Mouse (Mus musculus) heart, embryonic 12.5 days (tissue): ENCODE measurements around the gene Psmb1. TPM values are rescaled to one million over a fixed set of nuclear protein-coding genes. Genes with fewer than 3 reads are reported as not detected.

ENCODE experiments used
- ATAC-seq: fragments of 200-750 bp; cut with Nextera tagmentation; 2 replicates; pipeline ENCODE4 v1.8.0; 2017; ENCODE audit warnings: moderate TSS enrichment, moderate library complexity; ENCODE audit not compliant: insufficient number of reproducible peaks, low FRiP score
- H3K27ac ChIP-seq: fragments of 300-500 bp; sonication (generic); 2 replicates; pipeline ENCODE4 v1.5.1; 2016; ENCODE audit warnings: mild to moderate bottlenecking, moderate library complexity; ENCODE audit not compliant: poor library complexity, severe bottlenecking
- H3K27me3 ChIP-seq: fragments of 300-500 bp; sonication (generic); replicated peaks from 2 replicates; pipeline ENCODE4 v1.6.1; 2016; ENCODE audit warnings: mild to moderate bottlenecking, moderate library complexity
- H3K36me3 ChIP-seq: fragments of 300-500 bp; sonication (generic); 2 replicates; pipeline ENCODE4 v1.6.1; 2016; ENCODE audit warnings: mild to moderate bottlenecking, moderate library complexity
- H3K4me1 ChIP-seq: fragments of 300-500 bp; sonication (generic); replicated peaks from 2 replicates; pipeline ENCODE4 v1.6.1; 2016; ENCODE audit warnings: mild to moderate bottlenecking
- H3K4me2 ChIP-seq: fragments of 300-500 bp; sonication (generic); 2 replicates; pipeline ENCODE4 v1.6.1; 2016; ENCODE audit warnings: mild to moderate bottlenecking, moderate library complexity
- H3K4me3 ChIP-seq: fragments of 300-500 bp; sonication (generic); 2 replicates; pipeline ENCODE4 v1.5.1; 2016; ENCODE audit warnings: mild to moderate bottlenecking
- H3K9ac ChIP-seq: fragments of 300-500 bp; sonication (generic); 2 replicates; pipeline ENCODE4 v1.6.1; 2016; ENCODE audit warnings: mild to moderate bottlenecking, moderate library complexity
- H3K9me3 ChIP-seq: fragments of 300-500 bp; sonication (generic); replicated peaks from 2 replicates; pipeline ENCODE4 v1.6.1; 2016; ENCODE audit warnings: mild to moderate bottlenecking, moderate library complexity
- WGBS: fragments of 180-500 bp; shearing (Covaris S2); methylation state at CpG from one replicate; pipeline ENCODE4 v1.1.7; 2016; 5-methylcytosine and 5-hydroxymethylcytosine counted together
- polyA plus RNA-seq: library from polyadenylated mRNA; unstranded; fragments of >200 nt; fragmentation: Nextera tagmentation; extraction: Ambion mirVana; gene quantifications from 2 replicates; pipeline ENCODE4 v1.2.1, GENCODE M21; 2016

Psmb1 gene
- polyA plus RNA-seq, 1 experiment from 2014 or later = 199 TPM

GRCm38 (mm10) chr17:15432036-15432435, 67.5 kb downstream of the Psmb1 start:
- no peak overlapping the region for H3K4me2 ChIP-seq
- no peaks in the 10 kb centered on the region for H3K9me3 ChIP-seq
- peaks cover 16% of the 10 kb centered on the region; the same call in 1 of the 2 replicates for H3K4me1 ChIP-seq
- peaks cover 52% of the 10 kb centered on the region for H3K36me3 ChIP-seq
- ATAC-seq = no peak
- no peak overlapping the region for H3K9ac ChIP-seq
- 83% methylated on average over 3 of the region's 3 CpGs for WGBS
- H3K27ac ChIP-seq = no peak overlapping the region
- no peak overlapping the region for H3K4me3 ChIP-seq
- H3K27me3 ChIP-seq = no peaks in the 10 kb centered on the region

GRCm38 (mm10) chr17:15431551-15431950, 68.0 kb downstream of the Psmb1 start:
- H3K4me3 ChIP-seq = no peak overlapping the region
- H3K4me2 ChIP-seq = no peak overlapping the region
- 86% methylated on average over 4 of the region's 4 CpGs for WGBS
- H3K27ac ChIP-seq = no peak overlapping the region
- no peak for ATAC-seq
- H3K36me3 ChIP-seq = peaks cover 56% of the 10 kb centered on the region
- peaks cover 16% of the 10 kb centered on the region; the same call in 1 of the 2 replicates for H3K4me1 ChIP-seq
- no peaks in the 10 kb centered on the region for H3K9me3 ChIP-seq
- H3K9ac ChIP-seq = no peak overlapping the region
- no peaks in the 10 kb centered on the region for H3K27me3 ChIP-seq

- H3K4me3 ChIP-seq = no peak overlapping the region
- no peak for ATAC-seq
- H3K27ac ChIP-seq = no peak overlapping the region
- peaks cover 16% of the 10 kb centered on the region; the same call in 1 of the 2 replicates for H3K4me1 ChIP-seq
- no peaks in the 10 kb centered on the region for H3K9me3 ChIP-seq
- H3K9ac ChIP-seq = no peak overlapping the region
- WGBS = 57% methylated on average over 5 of the region's 5 CpGs
- H3K4me2 ChIP-seq = no peak overlapping the region
- peaks cover 58% of the 10 kb centered on the region for H3K36me3 ChIP-seq
- H3K27me3 ChIP-seq = no peaks in the 10 kb centered on the region
Measured at GRCm38 (mm10) chr17:15431021-15431514, 68.5 kb downstream of the Psmb1 start.

GRCm38 (mm10) chr17:15429937-15430336, 69.6 kb downstream of the Psmb1 start:
- Histone ChIP-seq H3K4me1 (peaks cover 16% of the 10 kb centered on the region; the same call in 1 of the 2 replicates), H3K9ac (no peak overlapping the region), H3K36me3 (peaks cover 69% of the 10 kb centered on the region), H3K4me3 (no peak overlapping the region), H3K27me3 (no peaks in the 10 kb centered on the region), H3K9me3 (no peaks in the 10 kb centered on the region), H3K27ac (no peak overlapping the region), H3K4me2 (no peak overlapping the region)
- WGBS = 60% methylated on average over 1 of the region's 1 CpGs
- ATAC-seq = no peak

- H3K4me1 ChIP-seq = peaks cover 16% of the 10 kb centered on the region; the same call in 1 of the 2 replicates
- 80% methylated on average over 6 of the region's 6 CpGs for WGBS
- H3K4me2 ChIP-seq = no peak overlapping the region
- no peak overlapping the region for H3K9ac ChIP-seq
- no peaks in the 10 kb centered on the region for H3K9me3 ChIP-seq
- H3K27ac ChIP-seq = no peak overlapping the region
- peaks cover 69% of the 10 kb centered on the region for H3K36me3 ChIP-seq
- no peaks in the 10 kb centered on the region for H3K27me3 ChIP-seq
- ATAC-seq = no peak
- no peak overlapping the region for H3K4me3 ChIP-seq
Measured at GRCm38 (mm10) chr17:15429451-15429850, 70.1 kb downstream of the Psmb1 start.

- no peak overlapping the region for H3K27ac ChIP-seq
- WGBS = 77% methylated on average over 3 of the region's 3 CpGs
- H3K27me3 ChIP-seq = no peaks in the 10 kb centered on the region
- H3K4me1 ChIP-seq = peaks cover 14% of the 10 kb centered on the region; the same call in 1 of the 2 replicates
- no peak overlapping the region for H3K4me2 ChIP-seq
- no peaks in the 10 kb centered on the region for H3K9me3 ChIP-seq
- no peak for ATAC-seq
- peaks cover 83% of the 10 kb centered on the region for H3K36me3 ChIP-seq
- H3K9ac ChIP-seq = no peak overlapping the region
- no peak overlapping the region for H3K4me3 ChIP-seq
Measured at GRCm38 (mm10) chr17:15425931-15426330, 73.6 kb downstream of the Psmb1 start.

Other genes starting within 250 kb of the Psmb1 start
- gene Dll1, start 122.9 kb downstream of the Psmb1 start, polyA plus RNA-seq = 10.1 and 11.8 TPM in 2 replicates
- 17.2 and 17.3 TPM in 2 replicates for gene Fam120b, start 103.5 kb downstream of the Psmb1 start, polyA plus RNA-seq
- 26.6 and 29.2 TPM in 2 replicates for gene Tbp, start 137 bp upstream of the Psmb1 start, polyA plus RNA-seq
- gene Pdcd2, start 27.6 kb upstream of the Psmb1 start, polyA plus RNA-seq = 31.1 and 32.6 TPM in 2 replicates
- 1.6 TPM in 2 replicates for gene Prdm9, start 64.6 kb upstream of the Psmb1 start, polyA plus RNA-seq
- 27.8 and 28.0 TPM in 2 replicates for gene Chd1, start 205.2 kb upstream of the Psmb1 start, polyA plus RNA-seq